In genomic region chr6:34384110-34384661, GRCm38 (mm10) we compare ENCODE assay signal across 8 mouse cellular contexts. TPM values are rescaled to one million over a fixed set of nuclear protein-coding genes. Genes with fewer than 3 reads are reported as not detected.
A peak's percentile ranks its signal among the peaks of the same experiment; 100 is the strongest.
DNase-seq lines count a peak whose midpoint lies in the region; ATAC-seq and TF ChIP-seq lines count a peak whose summit lies in the region.

Gene Akr1b10 (plus strand): TSS chr6:34384218.

- peak within 1 kb of the TSS; percentile 38 for H3K9ac ChIP-seq in neural tube, embryonic 15.5 days (replicated peaks)

- ATAC-seq in neural tube, embryonic 15.5 days (ENCODE audit: low FRiP score), result peak; percentile 79

- 1% methylated on average over 17 of the region's 17 CpGs for WGBS in cerebellum, adult 2 months
- WGBS in lung, adult 2 months, result under 1% methylated on average over 17 of the region's 17 CpGs
- 1% methylated on average over 17 of the region's 17 CpGs for WGBS in neural tube, embryonic 15.5 days

- H3K4me3 ChIP-seq in cerebellum, adult 2 months (replicated peaks; ENCODE audit: insufficient read depth, low read depth, low read length), result peak within 1 kb of the TSS; percentile 65
- H3K4me3 ChIP-seq in layer of hippocampus, adult 2 months, result peak within 1 kb of the TSS; percentile 59
- H3K4me3 ChIP-seq in lung, adult 2 months (replicated peaks; ENCODE audit: extremely low read depth, low read depth, low read length), result peak within 1 kb of the TSS; percentile 96
- peak within 1 kb of the TSS; percentile 41 for H3K4me3 ChIP-seq in neural tube, embryonic 15.5 days (replicated peaks)

- H3K36me3 ChIP-seq in neural tube, embryonic 15.5 days, result no peaks in the 10 kb centered on the region

- TF ChIP-seq CTCF in cerebellum, adult 2 months (IDR thresholded peaks at IDR 0.05; ENCODE audit: borderline replicate concordance, insufficient read depth, low read depth, low read length), result no peak
- no peak for TF ChIP-seq CTCF in layer of hippocampus, adult 2 months (conservative IDR thresholded peaks at IDR 0.05)
- TF ChIP-seq CTCF in lung, adult 2 months (IDR thresholded peaks at IDR 0.05; ENCODE audit: insufficient read depth, low read length), result no peak

- DNase-seq in MEL-GATA-1-ER (ENCODE audit: extremely low read depth, low read depth), result peak; percentile 68
- DNase-seq in cerebellum, adult 2 months, result peak; percentile 75 to 79
- peak; percentile 40 for DNase-seq in forelimb bud, embryonic 11.5 days (ENCODE audit: low read depth, low spot score)
- DNase-seq in heart, postnatal 4 days, result peak; percentile 82
- DNase-seq in layer of hippocampus, adult 2 months (ENCODE audit: low spot score in 2 of 2), result peak; percentile 68 to 82
- peak; percentile 77 for DNase-seq in lung, adult 2 months
- peak; percentile 61 to 68 for DNase-seq in thymus, adult 18-20 months

- H3K27me3 ChIP-seq in cerebellum, adult 2 months (ENCODE audit: control insufficient read depth, insufficient read depth, low read length), result no peaks in the 10 kb centered on the region
- H3K27me3 ChIP-seq in neural tube, embryonic 15.5 days (replicated peaks), result no peaks in the 10 kb centered on the region

- peak within 1 kb of the TSS; percentile 66 for H3K4me2 ChIP-seq in neural tube, embryonic 15.5 days

- TF ChIP-seq POLR2A in cerebellum, adult 2 months (IDR thresholded peaks at IDR 0.05; ENCODE audit: borderline replicate concordance, insufficient read depth, low read length), result no peak
- TF ChIP-seq POLR2A in lung, adult 2 months (IDR thresholded peaks at IDR 0.05; ENCODE audit: borderline replicate concordance, extremely low read depth, low read depth, low read length), result 0 out of 2 replicates have a peak, but pooled peaks have one; percentile 29

- H3K9me3 ChIP-seq in neural tube, embryonic 15.5 days (replicated peaks), result no peaks in the 10 kb centered on the region

- no peak within 1 kb of the TSS for H3K27ac ChIP-seq in cerebellum, adult 2 months (ENCODE audit: insufficient read depth, low read length)
- H3K27ac ChIP-seq in layer of hippocampus, adult 2 months, result peak within 1 kb of the TSS; percentile 90
- peak within 1 kb of the TSS; percentile 56; the same call in 1 of the 2 replicates for H3K27ac ChIP-seq in neural tube, embryonic 15.5 days (replicated peaks)

- no peaks in the 10 kb centered on the region for H3K4me1 ChIP-seq in cerebellum, adult 2 months (ENCODE audit: control insufficient read depth, insufficient read depth, low read length)
- H3K4me1 ChIP-seq in lung, adult 2 months (ENCODE audit: control insufficient read depth, insufficient read depth, low read length), result no peaks in the 10 kb centered on the region
- H3K4me1 ChIP-seq in neural tube, embryonic 15.5 days, result peaks cover 15% of the 10 kb centered on the region

RNA-seq across cellular contexts. Expression of gene Akr1b10, which starts in this region (rescaled TPM):
- polyA plus RNA-seq in cerebellum, adult 2 months (2012; rRNA removed), result 38.4 and 45.4 TPM in 2 replicates
- 10 to 100 TPM; 57.8 to 61.1 TPM for total RNA-seq in heart, postnatal 4 days (2021)
- total RNA-seq in layer of hippocampus, adult 2 months (2021), result 10 to 100 TPM; 26.7 to 26.9 TPM
- polyA plus RNA-seq in lung, adult 2 months (2012; rRNA removed), result 13.7 and 21.2 TPM in 2 replicates
- polyA plus RNA-seq in neural tube, embryonic 15.5 days (2015; fragmentation: Nextera tagmentation; extraction: Ambion mirVana), result 13.7 and 16.0 TPM in 2 replicates

Comparison
In these comparisons a context has a peak if more than half of its experiments do, and no peak if none do; other contexts are left out.
1. H3K4me3 ChIP-seq: peak in every context shown above with its lines; median percentile 96 in lung, adult 2 months; 65 in cerebellum, adult 2 months; 59 in layer of hippocampus, adult 2 months; 41 in neural tube, embryonic 15.5 days.